Mouse (Mus musculus) embryonic fibroblast, embryonic 13.5 days (primary cell): ENCODE results near the gene Fstl3. TPM values are rescaled to one million over a fixed set of nuclear protein-coding genes. Genes with fewer than 3 reads are reported as not detected.

Experiments
- H3K27ac ChIP-seq: 2 replicates; pipeline ENCODE4 v1.5.1; 2012; ENCODE audit warnings: low read length, control low read depth, inconsistent platforms; ENCODE audit not compliant: insufficient read depth
- H3K4me1 ChIP-seq: 2 replicates; pipeline ENCODE4 v1.6.1; 2011; ENCODE audit warnings: low read length; ENCODE audit not compliant: control insufficient read depth, insufficient read depth
- H3K4me3 ChIP-seq: 2 replicates; pipeline ENCODE4 v1.5.1; 2011; ENCODE audit warnings: mild to moderate bottlenecking, control low read depth, low read length; ENCODE audit not compliant: insufficient read depth
- CTCF ChIP-seq: IDR thresholded peaks from 2 replicates; pipeline ENCODE4 v1.5.1; 2011; ENCODE audit warnings: mild to moderate bottlenecking, control low read depth, low read length, moderate library complexity, borderline replicate concordance; ENCODE audit not compliant: insufficient read depth
- POLR2A ChIP-seq: IDR thresholded peaks from 2 replicates; pipeline ENCODE4 v1.6.1; 2011; ENCODE audit warnings: low read depth, mild to moderate bottlenecking, control low read depth, low read length, moderate library complexity
- polyA plus RNA-seq: library from polyadenylated mRNA; stranded (reverse); fragments of >200 nt; gene quantifications from 2 replicates; pipeline ENCODE4 v1.2.4, GENCODE M21; 2011; ENCODE audit warnings: low read depth; ENCODE audit not compliant: missing spikeins, insufficient read length

Fstl3 gene
- polyA plus RNA-seq, 1 experiment: 21.9 TPM

DNA sequence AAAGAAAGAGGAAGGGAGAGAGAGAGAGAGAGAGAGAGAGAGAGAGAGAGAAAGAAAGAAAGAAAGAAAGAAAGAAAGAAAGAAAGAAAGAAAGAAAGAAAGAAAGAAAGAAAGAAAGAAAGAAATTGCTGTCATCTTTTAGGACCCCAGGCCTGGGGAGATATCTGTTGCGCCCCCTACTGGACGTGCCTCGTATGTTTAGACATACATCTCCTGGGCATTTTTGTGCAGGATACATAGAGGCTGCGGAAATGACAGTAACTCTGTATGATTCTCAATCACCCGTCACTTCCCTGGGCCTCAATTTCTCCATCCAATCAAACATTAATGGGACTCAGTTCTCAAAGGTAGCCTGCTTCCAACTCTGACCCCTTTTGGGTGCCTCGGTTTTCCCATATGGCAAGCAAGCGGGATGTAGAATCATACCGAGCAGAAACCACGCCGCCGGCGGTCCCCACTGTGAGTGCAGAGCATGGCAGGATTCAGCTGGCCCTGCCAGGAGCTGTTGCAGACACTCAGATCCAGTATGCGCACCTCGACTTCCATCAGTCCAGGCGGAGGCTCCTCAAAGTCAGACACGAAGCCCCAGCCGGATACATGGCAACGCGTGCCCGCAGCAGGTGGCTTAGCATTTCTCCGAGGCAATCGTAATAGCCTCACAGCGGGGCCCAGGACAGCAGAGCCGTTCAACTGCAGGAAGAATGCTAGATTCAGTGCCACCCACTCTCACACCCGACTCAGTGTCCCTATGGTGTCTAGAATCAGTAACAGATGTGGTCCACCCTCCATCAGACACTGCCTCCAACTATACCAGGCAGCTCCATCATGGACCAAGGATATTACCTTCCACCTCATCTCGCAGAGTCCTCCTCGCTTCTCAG lies 7.1 kb downstream of the Fstl3 start:
- Histone ChIP-seq H3K4me1 (no peaks in the 10 kb centered on the region; the same call in 1 of the 2 replicates), H3K27ac (no peak overlapping the region), H3K4me3 (no peak overlapping the region)
- TF ChIP-seq POLR2A: no peak

DNA sequence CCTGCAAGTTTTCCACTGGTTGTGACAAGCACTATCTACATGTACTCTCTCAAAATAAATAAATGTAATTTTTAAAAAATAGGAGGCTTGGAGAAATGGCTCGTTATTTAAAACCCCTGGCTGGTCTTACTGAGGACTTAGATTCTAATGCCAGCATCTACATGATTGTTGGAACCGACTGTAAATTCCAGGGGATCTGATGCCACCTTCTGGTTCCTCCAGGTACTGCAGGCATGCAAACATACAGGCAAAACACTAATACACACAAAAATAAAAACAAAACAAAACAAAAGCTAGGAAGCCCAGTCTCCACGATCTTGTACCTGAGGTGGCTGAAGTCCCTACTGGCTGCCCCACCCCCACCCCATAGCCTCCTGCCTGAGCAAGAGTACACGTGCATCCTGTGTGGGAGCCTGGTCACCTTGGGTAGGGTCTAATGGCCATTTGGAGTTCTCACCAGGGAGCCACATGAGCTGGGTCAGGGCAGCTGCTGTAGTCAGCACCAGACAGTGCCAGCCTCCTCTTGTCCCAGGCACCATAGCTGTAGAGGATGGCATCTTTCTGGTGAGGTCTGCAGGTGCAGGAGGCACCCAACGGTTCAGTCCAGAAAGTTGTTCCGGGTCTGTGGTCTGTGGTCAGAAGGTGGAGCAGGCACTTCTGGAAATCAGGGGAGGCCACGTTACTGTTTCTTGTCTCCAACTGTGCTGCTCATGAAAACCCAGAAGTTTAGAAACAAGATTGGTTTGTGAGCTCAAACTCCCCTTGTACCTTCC lies 11.5 kb downstream of the Fstl3 start:
- no peak for TF ChIP-seq POLR2A
- peak; percentile 29; the same call in 1 of the 2 replicates for TF ChIP-seq CTCF
- H3K4me3 ChIP-seq: no peak overlapping the region
- H3K4me1 ChIP-seq: no peaks in the 10 kb centered on the region
- no peak overlapping the region for H3K27ac ChIP-seq

DNA sequence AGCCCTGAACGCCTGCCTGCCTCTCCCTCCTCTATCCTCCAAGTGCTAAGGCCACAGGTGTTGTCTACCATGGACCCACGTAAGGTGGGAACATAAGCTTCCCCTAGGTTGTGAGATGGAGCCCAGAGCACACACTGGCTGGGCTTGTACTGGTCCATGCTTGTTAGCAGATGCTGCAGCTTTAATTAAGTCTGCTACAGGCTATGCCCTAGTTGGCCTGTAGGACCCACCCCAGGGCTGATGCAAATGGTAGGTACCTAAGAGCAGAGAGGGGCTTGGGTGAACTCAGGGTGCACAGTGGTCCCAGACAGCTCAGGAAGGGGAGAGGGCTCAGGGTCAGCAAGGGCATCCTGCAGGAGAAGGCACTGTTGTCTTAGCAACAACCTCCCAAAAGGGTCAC lies 12.5 kb downstream of the Fstl3 start:
- H3K4me3 ChIP-seq: no peak overlapping the region
- no peak overlapping the region for H3K27ac ChIP-seq
- H3K4me1 ChIP-seq: no peaks in the 10 kb centered on the region
- TF ChIP-seq POLR2A (no peak), CTCF (no peak)

DNA sequence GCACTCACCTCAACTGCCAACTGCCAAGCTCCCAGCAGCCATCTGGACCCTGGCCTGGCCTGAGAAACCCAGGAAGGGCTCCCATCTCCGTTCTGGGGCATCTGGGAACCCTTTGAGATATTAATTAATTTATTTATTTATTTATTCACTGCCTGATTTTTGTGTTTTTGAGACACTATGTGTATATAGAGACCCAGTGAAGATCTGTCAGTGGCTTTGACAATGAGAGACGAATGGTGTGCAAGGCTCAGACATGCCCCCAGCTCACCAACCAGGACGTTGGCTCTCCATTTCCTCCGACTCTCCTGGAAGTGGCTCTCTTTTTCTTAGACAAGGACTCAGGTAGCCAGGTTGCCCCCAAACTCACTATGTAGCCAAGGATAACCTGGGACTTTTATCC lies 13.8 kb downstream of the Fstl3 start, which contains the start of gene Prss57:
TSS of gene Prss57 (minus strand) at position 101 of the 400 bp plus-strand sequence.
- Histone ChIP-seq H3K4me1 (no peaks in the 10 kb centered on the region), H3K4me3 (no peak within 1 kb of the TSS), H3K27ac (no peak within 1 kb of the TSS)
- TF ChIP-seq POLR2A (no peak), CTCF (no peak)

DNA sequence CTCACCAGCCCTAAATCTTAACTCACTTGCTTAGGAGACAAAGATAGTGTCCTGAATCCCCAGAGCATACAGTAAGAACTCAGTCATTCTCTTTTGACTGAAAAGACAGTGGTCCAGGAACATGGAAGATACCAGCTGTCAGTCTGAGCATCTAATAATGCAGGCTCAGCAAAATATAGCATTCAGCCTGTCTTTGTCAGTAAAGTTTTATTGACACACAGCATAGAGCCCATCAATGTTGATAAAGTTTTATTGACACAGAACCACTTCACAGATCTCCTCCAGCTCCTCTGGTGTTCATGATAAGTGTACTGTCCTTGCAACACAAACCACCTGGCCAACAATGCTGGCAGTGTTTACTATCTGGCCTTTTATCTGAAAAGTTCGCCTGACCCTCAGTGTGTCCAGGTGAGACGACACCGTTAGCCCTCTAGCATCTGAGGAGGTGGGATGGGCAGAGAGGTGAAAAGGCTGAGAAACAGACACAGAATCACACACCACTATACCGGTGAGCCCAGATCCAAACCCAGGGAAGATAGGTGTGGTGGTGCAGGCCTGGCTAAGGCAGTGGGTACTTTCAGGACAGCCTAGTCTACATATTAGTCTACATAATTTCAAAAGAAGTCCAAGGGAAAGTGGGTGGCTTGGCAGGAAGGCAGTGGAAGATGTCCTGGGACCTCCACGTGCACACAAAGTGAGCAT lies 15.4 kb downstream of the Fstl3 start:
- no peak overlapping the region for H3K4me3 ChIP-seq
- no peaks in the 10 kb centered on the region for H3K4me1 ChIP-seq
- no peak overlapping the region for H3K27ac ChIP-seq
- TF ChIP-seq POLR2A (no peak), CTCF (no peak)

DNA sequence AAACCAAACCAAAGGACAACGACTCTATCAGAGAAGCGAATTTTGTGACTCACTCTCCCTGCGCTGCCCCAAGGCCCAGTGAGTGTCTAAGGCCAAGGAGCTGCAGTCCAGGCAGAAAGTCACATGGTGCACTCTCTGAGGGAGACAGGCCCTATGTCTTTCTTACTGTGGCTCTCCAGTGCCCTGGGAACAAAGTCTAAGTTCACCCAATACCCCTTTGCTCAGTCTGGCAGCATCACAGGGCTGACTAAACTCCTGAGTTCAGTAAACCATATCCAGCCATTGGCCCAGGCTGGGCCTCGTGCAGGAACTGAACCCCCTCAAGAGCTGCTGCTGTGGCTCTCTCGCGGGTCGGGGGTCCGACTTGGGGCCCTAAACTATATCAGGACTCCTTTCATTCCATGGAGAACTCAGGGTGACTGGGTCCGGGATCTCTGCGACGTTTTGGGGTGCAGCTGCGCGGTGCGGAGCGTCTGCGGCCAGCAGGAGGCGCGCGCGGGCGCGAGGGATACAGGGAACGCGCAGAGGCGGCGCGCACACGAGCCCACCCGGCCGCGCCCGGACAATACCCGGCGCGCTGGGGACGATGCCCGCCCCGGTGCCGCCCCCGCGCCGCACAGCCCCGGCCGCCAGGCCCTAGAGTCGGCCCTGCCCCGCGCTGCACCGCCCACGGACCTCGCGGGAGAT lies 16.1 kb downstream of the Fstl3 start, which contains the start of gene Palm:
TSS of gene Palm (plus strand) at position 522 of the 687 bp plus-strand sequence.
- no peaks in the 10 kb centered on the region for H3K4me1 ChIP-seq

DNA sequence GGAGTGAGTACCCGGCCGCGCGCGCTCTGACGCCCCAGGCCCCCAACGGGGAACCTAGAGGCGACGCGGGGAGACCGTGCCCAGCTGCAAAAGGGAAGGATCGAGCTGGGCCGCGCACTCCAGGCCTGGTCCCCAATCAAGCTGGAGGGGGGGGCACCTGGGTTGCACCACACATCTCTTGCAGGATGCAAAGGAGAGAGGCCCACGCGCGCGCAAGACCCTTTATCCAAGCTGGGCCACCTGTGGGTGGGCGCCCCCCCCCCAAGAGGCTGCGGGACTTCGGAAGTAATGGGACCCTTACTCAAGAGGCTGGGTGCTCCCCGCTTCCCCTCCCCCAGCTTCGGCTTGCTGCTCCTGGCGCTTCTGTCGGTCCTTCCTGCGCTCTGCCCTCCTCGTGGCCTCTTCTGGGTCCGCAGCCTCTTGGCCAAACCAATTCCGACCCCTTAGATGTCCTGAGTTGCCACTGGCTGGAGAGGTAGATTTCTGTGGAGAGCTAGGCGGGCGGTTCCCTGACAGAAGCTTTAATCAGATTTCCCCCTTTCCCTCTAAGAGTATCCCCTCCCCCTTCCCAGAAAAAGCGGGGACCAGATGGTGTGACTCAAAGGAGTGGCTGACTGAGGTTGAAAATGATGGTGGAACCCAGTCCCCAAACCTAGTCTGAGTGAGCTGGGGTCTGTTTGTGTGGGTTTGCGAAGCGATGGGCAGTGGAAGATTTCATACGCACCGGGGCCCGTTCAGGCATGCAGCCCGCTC lies 16.8 kb downstream of the Fstl3 start:
- H3K27ac ChIP-seq: peak overlapping the region; percentile 58
- no peak; the same call in 1 of the 2 replicates for TF ChIP-seq POLR2A
- no peak for TF ChIP-seq CTCF
- peak overlapping the region; percentile 67 for H3K4me3 ChIP-seq
- H3K4me1 ChIP-seq: no peaks in the 10 kb centered on the region

More for the DNA sequence above, 16.1 kb downstream of the Fstl3 start, which contains the start of gene Palm:
- peak within 1 kb of the TSS; percentile 67 for H3K4me3 ChIP-seq
- TF ChIP-seq POLR2A: no peak; the same call in 1 of the 2 replicates
- TF ChIP-seq CTCF: peak; percentile 89
- H3K27ac ChIP-seq: peak within 1 kb of the TSS; percentile 58

DNA sequence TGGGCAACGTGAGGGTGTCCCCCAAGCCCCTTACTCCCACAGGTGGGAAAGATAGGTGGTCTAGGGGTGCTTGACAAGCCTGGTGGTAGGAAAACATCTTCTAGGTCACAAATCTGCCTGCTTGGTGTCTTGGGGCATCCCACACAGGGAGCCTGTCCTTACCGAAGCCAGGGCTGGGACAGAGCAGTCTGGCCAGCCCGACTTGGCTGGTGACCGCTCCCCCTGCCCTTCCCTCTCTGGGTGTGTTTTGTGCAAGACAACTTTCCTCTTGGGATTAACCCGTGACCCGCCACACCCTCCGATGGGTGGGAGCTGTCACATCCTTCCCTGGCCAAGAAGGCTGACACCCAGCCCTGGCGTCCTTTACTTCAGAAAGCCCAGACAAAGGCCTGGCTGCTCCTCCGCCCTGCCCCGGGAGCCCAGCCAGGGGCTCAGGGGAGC lies 17.4 kb downstream of the Fstl3 start:
- H3K27ac ChIP-seq: peak overlapping the region; percentile 58
- peak overlapping the region; percentile 67 for H3K4me3 ChIP-seq
- no peaks in the 10 kb centered on the region for H3K4me1 ChIP-seq
- TF ChIP-seq POLR2A (peak; percentile 77), CTCF (no peak)
